Mouse (Mus musculus): Measurements from ENCODE around the gene Gng7.

Gene Gng7

DNA sequence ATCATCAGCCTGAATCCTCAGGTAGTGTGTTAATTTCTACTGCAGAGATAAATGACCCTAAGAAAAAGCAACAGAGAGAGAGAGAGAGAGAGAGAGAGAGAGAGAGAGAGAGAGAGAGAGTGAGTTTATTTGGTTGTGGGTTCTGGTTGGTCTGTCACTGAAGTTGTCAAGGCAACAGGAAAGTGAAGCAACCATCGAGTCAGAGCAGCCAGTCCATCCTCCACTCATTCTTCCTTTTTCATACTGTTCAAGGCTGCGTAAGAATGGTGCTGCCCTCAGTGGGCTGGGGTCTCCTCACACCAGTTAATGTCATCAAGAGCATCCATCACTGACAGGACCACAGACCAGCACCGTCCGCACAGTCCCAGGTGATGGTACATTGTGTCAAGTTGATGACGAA is 70.5 kb downstream of the Gng7 start:
- DNase-seq (ENCODE audit: low read depth, low spot score): no peak

DNA sequence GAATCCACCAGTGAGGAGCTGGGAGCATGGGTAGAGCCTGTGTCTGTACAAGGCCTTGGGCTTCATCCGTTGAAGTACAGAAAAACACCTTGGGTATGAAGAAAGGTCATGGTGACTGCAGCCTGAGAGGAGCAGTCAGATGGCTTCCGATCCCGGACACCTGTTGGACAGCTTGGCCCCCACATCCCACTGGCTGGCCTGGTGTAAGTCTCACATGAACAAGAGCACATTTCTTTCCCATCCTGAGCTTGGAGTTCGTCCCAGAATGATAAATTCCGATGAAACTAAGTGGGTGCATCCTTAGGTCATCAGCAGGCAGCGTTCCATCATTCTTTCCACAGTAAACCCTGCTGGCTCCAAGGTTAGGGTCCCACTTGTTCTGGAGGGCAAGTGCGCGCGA is 71.0 kb downstream of the Gng7 start:
- DNase-seq (ENCODE audit: low read depth, low spot score): no peak

DNA sequence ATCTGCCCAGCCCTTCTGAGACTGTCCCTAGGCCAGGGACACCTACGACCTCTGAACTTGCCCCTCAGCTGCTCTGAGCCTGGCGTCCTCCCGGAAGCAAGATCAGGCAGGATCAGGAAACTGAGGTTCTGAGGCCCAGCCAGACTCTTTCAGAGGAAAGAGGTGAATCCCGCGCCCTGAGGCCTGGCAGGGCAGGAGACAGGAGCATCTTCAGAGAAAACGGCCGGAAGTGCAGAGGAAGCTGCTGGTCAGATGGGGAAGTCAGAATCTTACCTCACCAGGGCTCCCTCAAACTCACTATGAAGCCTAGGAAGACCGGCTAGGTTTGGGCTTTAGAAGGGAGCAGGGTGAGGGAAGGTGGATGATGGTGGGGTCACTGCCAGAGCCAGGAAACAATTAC is 71.8 kb downstream of the Gng7 start:
- no peak for DNase-seq (ENCODE audit: low read depth, low spot score)

DNA sequence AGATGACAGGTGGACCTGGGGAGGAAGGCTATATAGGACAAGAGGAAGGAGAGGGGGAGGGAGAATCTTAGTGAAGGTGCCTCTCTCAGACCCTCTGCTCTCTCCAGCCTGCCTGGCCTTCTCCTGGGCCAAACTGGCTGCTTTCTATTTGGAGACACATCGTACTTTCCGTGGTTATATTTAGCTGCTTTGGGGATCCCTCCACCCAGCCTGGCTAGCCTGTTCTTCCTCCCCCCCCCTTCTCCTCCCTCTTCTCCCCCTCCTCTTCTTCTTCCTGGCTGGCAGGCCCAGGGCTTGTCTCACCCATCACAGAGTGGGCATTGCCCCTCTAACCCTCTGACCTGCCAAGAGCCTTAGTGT is 73.8 kb downstream of the Gng7 start:
- DNase-seq (ENCODE audit: low read depth, low spot score): no peak

DNA sequence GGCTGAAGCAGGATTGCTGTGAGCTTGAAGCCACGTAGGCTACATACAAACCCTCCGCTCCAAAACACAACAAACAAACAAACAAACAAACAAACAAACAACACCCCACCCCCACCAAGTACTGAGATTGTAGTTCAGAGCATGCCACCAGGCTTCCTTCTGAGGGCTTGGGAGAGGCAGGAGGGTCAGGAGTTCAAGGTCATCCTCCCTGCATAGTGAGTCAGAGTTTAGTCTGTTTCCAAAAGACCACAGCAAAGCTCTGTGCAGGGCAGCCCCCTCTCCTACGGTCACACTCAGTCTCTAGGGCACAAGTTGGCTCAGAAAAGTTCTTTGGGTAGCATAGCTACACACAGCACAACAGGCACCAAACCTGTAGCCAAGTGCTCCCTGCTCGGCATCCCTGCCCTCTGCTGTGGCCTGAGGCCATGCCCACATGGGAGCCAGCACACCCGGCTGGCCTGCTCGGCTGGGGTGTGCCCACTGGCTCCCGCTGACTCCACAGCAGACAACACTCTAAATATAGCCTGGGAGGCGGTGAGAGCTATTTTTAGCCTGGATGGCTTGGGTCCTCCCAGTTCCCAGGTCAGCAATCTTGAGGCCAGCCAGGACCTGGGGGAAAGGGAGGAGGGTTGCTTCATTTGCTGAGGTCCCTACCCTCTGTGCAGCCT is 74.3 kb downstream of the Gng7 start:
- DNase-seq (ENCODE audit: low read depth, low spot score): no peak

DNA sequence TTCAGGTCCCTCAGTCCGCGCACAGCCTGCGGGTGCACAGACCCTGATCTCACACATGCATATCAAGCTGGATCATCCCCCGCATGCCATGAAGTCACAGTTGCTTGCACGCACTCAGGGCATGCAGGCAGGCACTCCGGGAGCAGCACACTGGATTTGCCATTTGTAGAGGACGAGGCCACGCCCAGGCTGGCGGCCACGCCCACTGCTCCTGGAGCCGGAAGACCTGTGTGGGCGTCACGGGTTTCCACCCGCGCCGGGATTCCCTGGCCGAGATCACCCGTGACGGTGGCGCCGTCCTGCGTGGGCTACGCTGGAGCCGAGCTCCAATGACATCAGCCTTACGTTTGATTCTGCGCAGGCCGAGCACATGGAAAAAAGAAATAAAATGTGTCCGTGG is 75.1 kb downstream of the Gng7 start:
- peak; percentile 68 for DNase-seq (ENCODE audit: low read depth, low spot score)

DNA sequence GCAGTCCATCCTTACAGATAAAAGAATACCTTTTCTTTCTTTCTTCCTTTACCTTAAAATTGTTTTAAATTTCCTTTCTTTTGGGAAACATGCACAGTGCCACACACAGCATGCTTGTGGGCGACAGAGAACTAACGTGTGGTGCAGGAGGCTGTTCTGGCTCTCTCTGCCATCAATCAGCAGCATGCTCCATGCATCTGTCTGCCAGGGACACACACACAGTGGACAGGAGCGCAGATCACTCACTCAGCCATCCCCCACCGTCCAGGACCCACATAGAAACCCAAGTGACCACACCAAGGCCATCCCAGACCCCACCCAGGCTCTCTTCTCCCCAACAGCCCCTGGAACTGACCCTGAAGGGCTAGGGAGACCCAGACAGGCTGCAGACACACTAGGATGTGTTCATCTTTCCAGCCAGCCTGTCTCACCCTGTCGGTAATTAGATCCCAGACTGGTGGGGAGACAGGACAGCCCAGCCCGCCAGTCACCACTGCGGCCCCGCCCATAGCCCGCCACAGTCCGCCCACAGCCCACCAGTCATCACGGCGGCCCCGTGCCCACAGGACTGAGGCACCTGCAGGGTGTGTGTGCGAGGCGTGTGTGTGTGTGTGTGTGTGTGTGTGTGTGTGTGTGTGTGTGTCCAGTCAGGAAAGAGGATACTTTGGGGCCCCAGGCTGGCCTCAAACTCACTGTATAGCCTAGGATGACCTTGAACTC is 75.8 kb downstream of the Gng7 start:
- no peak for DNase-seq (ENCODE audit: low read depth, low spot score)

DNA sequence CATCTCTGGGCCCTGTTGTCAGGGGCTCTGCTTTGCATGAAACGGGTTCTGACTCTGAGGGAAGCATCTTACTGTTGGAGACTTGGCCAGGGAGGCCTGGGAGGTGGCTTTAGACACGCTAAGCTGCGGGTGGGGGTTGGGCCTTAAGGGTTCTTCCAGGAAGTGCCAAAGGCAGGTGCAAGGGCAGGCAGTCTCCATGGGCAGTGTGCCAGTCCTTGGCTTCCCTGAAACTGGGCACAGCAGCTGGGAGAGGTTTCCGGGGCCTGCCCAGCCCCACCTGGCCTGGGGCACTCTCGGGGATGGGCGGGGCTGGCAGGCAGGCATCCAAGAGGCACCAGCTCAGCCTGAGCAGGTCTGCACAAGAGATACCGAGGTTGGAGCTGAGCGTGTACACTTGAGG is 77.1 kb downstream of the Gng7 start:
- no peak for DNase-seq (ENCODE audit: low read depth, low spot score)

DNA sequence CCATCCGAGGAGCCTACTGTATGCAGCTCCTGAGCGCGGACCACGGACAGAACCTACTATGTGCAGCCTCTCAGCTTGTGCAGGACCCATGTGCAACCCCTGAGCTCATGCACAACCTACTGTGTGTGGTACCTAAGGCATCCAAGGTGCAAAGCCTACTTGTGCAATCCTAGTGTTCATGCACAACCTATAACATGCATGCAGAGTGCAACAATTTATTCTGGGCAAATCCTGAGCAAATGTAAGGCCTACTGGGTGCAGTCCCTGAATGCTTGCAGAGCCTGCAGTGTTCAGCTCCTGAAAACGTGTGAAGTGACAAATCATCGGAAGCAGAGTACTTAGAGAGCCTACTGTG is 78.0 kb downstream of the Gng7 start:
- DNase-seq (ENCODE audit: low read depth, low spot score): no peak

DNA sequence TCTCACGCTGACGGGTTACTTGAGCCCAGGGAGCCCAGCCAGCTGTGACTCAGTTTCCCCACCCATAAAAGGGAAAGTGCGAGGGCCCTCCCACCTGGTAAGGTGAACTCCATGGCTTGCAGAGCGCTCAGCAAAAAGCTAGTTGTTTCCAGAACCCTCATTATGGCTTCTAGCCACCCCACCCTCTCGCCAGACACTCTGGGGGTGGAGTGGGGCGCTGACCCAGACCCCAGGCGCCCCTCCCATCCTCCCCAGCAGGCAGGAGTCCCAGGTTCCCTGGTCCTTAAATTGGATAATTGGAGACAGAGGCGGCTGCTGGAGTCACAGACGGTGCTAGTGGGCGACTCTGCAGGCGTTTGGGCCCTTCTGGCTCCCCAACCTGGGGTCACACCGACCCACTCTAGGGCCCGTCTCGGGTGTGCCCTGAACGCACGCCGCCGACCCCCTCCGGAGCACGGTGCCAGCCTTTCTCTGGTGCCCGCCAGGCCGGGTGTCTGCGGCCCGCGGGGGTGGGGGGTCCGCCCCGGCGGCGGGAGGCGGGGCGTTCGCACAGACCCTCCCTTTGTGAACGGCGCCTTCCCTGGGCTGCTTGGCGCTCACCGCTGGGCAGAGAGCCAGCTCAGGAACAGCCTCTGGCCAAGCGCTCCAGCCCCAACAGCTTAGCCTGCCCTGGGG is 78.5 kb downstream of the Gng7 start:
- DNase-seq (ENCODE audit: low read depth, low spot score): no peak

DNA sequence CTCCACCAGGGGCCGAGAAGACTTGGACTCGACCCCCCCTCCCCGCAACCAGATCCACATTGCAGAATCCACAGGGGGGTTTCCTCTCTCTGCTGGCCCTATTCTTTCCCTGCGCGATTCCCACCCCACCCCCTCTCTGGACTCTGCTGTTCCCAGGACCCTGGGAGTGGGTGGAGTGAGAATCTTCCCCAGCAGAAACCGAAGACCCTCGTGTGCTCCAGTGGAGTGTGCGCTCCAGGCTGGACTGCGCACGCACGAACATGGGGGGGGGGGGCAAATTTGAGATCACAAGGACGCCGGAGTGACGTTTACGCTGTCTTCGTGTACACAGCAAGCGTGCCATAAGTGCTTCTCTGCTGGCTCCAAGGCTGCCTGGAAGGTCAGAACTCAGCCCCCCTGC is 79.0 kb downstream of the Gng7 start:
- DNase-seq (ENCODE audit: low read depth, low spot score): no peak

DNA sequence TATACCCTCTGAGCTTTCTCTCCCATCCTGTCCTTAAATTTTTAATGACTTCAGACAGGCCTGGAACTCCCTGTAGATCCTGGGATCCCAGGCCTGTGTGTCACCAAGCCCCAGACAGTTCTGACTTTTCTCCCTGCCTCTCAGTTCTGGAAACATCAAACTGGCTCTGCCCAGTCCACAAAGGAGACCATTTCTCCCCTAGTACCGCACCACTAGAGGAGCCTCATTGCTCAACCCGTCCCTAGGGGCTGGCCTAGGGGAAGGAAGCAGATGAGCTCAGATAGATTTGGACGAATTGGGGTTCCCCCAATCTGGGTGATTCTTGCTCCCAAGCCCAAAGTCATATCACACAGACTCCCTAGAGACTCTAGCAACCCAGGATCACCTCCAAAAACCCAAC is 79.5 kb downstream of the Gng7 start:
- no peak for DNase-seq (ENCODE audit: low read depth, low spot score)

DNA sequence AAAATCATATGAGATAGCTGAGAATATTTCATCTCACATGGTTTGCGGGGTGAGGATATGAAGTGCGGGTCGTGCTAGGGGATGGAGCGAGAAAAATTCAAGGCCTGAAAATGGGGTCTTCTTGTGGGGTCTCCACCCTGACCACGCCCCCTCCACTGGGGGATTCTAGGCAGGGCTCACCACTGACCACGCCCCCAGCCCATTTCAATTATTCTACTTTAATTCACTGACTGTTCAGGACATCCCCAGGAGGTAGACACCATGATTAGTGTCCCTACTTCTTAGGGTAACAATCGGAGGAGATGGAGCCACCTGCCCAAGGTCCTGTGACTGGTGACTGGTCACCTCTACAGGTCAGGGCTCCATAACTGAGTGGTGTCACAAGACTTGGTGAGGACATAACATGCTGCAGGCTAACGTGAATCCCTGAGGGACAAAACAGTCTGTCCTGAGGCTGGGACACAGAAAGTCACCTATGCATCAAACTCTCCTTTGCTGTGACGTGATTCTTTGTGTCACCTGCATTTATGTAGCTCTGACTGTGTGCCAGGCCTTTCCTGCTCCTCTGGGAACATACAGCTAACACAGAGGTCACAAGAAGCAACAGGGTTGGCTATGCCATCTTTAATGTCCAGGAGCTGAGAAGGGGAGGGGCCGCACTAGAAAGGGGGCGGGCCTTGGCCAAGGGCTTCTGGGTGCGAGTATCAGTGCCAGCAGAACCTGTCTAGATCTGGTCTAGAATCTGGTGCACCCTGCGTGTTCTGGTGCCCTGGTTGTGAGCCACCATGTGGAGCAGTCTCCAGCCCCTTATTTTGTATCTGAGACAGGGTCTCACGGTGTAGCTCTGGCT is 80.4 kb downstream of the Gng7 start:
- DNase-seq (ENCODE audit: low read depth, low spot score): no peak

DNA sequence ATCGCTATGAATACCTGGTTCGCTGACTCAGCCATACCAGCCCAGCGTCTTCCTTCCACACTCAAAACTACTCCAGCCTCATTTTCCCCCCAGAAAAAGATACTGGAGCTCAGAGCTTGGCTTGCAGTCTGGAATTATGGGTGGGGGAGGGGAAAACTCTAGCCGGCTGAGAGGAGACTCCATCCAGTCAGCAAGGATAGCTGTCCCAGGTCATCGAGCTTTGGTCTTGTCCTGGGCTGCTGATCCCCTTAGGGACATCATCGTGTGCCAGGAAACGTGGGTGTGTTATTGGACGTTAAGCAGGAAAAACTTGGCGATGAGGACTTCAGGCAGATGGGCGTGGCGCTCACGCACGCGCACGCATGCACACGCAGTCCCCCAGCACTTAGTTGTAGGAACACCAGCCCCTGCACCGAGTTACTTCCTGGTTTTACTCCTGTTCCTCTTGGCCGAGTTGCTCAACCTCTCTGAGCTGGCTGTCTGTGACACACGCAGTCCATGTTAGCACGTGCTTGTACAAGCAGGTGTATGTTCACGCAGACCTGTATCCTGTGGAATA is 81.2 kb downstream of the Gng7 start:
- DNase-seq (ENCODE audit: low read depth, low spot score): no peak

DNA sequence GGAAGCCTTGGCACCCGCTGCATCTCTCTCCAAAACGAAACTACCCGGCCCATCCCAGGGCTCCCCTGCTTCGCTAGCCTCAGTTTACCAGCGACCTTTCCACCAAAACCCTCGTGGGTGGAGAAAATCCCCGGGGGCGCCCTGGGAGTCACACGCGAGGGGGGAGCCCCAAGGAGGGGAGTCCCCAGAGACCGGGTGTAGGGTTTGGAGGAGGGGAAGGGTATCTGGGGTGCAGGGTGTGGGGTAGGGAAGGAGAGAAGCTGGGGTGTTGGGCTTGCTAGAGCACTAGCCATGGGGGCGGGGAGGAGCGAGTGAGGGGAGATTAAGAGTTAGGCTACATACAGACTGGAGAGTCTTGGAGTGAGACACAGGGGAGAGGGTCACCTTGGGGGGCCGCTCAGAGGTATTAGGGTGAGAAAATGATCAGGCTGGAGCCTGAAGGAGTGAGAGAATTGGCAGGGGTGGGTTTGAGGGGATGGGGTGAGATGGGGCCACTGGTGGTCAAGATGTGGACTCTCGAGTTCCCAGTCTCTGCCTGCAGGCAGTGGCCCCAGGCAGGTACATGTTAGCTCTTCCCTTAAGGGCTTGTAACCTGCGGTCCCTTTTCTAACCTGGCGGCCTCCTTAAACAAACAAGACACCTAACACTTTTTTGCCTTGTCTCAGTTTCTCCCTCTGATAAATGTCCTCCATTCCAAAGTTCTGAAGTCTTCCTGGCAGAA is 81.9 kb downstream of the Gng7 start:
- no peak for DNase-seq (ENCODE audit: low read depth, low spot score)

DNA sequence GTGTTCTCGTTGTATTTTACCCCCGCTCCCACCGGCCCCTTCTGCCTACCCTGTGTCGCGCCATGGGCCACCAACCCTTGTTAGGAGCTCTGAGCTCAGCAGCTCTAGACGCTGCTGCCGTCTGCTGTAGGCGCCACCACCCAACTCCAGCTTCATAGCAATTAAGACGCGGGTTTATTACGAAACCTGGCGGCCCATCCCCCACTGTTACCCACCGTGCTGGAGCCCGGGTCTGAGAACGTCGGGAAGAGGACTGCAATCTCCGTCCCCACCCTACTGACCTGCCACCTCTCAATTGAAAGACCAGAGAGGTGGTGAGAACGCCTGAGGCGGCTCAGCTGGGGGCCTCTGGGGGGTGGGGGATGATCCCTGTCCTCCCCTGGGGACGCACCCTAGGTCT is 82.5 kb downstream of the Gng7 start:
- DNase-seq (ENCODE audit: low read depth, low spot score): no peak

DNA sequence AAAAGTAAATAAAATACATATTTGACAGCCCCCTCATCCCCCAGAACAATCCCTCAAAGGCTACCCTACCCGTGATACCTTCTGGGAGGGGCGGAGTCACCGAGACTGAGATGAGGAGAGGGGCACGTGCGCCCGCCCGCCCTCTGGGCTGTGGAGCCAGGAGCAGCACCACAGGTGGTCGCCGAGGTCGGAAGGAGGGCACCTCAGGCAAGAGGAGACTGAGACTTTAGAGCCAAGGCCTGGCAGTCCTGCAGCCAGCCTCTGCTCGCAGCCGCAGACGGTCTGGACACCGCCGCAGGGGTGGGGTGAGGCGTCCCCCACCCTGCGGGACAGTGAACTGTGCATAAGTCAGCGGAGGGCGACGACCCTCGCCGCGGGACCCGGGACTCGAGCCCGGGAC is 83.0 kb downstream of the Gng7 start:
- DNase-seq (ENCODE audit: low read depth, low spot score): no peak

DNA sequence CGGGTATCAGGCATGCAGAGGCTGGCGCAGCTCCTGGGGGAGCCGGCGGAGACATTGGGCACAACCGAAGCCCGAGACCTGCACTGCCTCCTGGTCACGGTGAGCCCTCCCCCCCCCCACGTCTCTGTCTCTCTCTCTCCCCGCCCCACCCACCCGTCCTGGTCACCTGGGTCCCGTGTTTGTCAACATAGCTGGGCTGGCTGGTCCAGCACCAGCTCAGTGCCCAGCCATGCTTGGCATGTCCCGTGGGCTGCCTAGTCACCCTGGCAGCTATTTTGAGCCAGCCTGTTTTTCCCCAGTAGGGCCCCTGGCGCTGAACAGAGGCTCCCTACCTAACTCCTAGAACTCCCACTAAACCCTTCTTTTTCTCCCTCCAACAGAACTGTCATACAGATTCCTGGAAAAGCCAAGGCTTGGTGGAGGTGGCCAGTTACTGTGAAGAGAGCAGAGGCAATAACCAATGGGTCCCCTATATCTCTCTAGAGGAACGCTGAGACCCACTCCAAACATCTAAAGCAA is 83.5 kb downstream of the Gng7 start:
- DNase-seq (ENCODE audit: low read depth, low spot score): no peak

DNA sequence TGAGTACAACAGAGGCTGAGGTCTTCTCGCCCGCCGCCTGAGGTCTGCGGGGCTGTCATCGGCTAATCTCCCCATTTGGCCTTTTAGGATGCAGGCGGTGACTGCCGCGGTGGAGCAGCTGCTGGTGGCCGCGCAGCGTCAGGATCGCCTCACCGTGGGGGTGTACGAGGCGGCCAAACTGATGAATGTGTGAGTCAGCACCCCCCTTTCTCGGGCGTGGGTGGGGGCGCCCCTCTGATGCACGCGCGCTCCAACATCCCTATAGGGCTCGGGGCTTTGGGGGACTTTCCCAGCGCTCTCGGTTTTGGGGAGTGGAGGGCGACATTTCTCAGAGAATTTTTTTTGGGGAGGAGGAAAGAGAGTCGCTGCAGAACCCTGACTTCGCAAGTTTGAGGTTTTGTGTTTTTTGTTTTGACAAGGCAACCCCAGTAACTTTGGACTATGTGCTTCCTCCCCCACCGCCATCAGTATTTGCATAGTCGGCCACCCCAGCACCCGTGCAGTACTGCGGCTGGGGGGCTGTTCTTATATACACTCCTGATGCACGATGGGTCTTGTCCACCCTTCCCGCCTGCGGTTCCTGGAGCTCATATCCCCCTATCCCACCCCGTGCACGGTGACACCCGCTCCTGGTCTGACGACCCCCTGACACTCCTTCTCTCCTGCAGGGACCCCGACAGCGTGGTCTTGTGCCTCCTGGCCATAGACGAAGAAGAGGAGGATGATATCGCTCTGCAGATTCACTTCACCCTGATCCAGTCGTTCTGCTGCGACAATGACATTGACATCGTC is 84.2 kb downstream of the Gng7 start:
- DNase-seq (ENCODE audit: low read depth, low spot score): no peak
